Mouse (Mus musculus): ENCODE measurements at regions not wholly inside any gene's neighbourhood (a gene's known extent, or its start where the extent isn't known, plus 50 kb on each side); places are given as distances from the start of the nearest gene placed in this dataset.

DNA sequence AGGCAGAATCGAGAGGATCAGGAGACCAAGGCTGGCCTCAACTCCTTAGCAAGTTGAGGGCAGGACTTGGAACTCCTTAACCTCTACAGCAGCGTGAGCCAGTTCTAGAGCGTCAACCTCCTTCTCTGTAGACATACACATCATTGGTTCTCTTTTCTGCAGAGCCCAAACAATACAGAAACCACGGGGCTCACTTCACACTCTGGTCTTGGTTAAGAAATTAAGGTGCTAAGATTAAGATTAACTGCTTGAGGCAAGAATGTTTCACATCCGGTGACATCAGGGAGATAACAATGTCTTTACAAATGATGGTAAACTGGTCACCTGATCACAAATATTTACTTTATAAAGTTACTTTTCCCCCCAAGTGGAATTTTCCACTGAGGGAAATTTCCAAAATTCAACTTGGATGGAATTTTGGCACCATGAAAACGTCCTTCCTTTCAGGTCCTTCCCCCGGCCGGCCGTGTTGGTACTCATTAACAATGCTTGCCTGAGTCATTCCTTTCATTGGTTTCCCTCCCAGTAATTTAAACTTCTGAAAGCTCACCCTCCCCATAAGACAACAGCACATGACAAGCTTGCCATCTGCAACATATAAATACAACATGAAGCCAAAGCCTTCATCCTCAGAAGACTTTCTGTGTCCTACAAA is 77.3 kb upstream of the Kdm7a start:
- no peaks in the 10 kb centered on the region for H3K27me3 ChIP-seq
- H3K4me3 ChIP-seq (replicated peaks), result no peak overlapping the region
- no peaks in the 10 kb centered on the region for H3K9me3 ChIP-seq
- 86% methylated on average over 9 of the region's 9 CpGs for WGBS
- no peak overlapping the region for H3K9ac ChIP-seq (replicated peaks)
- no peak overlapping the region for H3K4me2 ChIP-seq (replicated peaks)
- 0 out of 2 replicates have a peak, but pooled peaks cover 8% of the 10 kb centered on the region for H3K4me1 ChIP-seq (replicated peaks)
- no peak overlapping the region for H3K27ac ChIP-seq
- no peaks in the 10 kb centered on the region for H3K36me3 ChIP-seq
- ATAC-seq, result no peak

DNA sequence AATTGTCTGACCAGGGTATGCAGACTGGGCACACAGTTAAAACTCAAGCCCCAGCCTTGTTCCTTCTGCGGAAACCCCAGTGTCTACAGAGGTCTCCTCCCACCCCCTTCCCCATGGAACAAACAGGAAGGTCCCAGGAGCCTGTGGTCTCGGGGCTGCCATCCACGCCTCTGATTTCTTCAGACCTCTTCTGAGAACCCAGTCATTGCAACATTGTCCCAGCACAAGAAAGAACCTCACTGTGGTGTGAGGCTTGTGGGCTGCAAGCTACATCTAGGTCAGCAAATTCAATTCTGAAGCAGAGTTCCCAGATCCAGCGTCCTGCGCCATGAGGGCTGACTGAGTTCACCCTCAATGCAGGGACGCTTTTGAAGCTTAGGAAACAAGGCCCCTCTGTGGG is 71.7 kb upstream of the Kdm7a start:
- H3K9ac ChIP-seq (replicated peaks), result no peak overlapping the region
- no peaks in the 10 kb centered on the region for H3K4me1 ChIP-seq (replicated peaks)
- no peaks in the 10 kb centered on the region for H3K36me3 ChIP-seq
- H3K9me3 ChIP-seq, result no peaks in the 10 kb centered on the region
- 94% methylated on average over 6 of the region's 6 CpGs for WGBS
- no peak overlapping the region for H3K4me2 ChIP-seq (replicated peaks)
- no peak overlapping the region for H3K4me3 ChIP-seq (replicated peaks)
- no peak for ATAC-seq
- H3K27me3 ChIP-seq, result no peaks in the 10 kb centered on the region
- no peak overlapping the region for H3K27ac ChIP-seq

DNA sequence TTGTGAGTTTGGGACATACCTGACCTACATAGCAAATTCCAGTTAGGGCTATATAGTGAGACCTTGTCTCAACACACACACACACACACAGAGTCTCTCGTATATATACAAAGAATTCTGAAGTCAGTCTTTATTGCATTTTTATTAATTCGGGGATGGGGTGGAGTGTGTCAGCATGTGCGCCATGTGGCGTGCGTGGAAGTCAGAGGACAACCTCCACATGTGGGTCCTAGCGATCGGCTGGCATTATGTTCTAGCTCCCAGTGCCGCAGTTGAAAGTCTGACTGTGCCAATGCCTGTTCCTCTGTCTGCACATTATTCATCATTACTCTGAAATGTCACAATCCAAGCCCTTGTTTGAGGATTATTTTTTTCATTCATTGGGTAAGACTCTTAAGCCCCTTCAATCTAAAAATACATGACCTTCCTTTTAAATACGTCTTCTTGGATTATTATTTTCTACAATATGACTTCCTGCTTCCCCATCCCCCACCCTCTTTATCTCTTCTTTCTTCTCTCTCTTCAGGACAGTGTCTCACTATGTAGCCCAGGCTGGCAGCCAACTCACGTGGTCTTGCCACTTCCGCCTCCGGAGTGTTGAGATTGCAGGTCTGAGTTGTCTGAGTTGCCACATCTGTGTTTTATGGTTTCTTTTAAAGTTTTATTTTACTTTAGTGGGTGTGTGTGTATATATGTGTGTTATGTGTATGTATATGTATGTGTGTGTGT is 68.3 kb upstream of the Kdm7a start:
- Histone ChIP-seq H3K9me3 (no peaks in the 10 kb centered on the region), H3K27me3 (no peaks in the 10 kb centered on the region), H3K36me3 (no peaks in the 10 kb centered on the region), H3K27ac (no peak overlapping the region), H3K4me3 (replicated peaks) (no peak overlapping the region), H3K9ac (replicated peaks) (no peak overlapping the region), H3K4me2 (replicated peaks) (no peak overlapping the region), H3K4me1 (replicated peaks) (no peaks in the 10 kb centered on the region)
- 91% methylated on average over 12 of the region's 12 CpGs for WGBS
- ATAC-seq, result no peak

DNA sequence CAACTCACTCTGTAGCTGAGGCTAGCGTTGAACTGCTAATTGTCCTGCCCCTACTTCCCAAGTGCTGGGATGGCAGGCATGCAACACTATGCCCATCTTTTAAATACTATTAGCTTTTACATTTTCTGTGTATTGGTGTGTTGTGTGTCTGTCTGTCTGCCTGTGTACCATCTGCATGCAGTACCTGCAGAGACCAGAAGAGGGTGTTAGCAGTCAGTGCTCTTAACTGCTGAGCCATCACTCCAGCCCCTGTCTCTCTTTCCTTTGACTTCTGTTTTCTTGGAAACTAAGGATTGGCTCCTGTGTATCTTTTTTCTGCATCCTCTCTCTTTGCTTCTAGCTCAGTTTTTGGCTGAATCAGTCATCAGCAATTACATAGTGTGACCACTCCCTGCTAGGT is 66.8 kb upstream of the Kdm7a start:
- no peak overlapping the region for H3K4me3 ChIP-seq (replicated peaks)
- H3K4me1 ChIP-seq (replicated peaks), result no peaks in the 10 kb centered on the region
- no peaks in the 10 kb centered on the region for H3K36me3 ChIP-seq
- no peaks in the 10 kb centered on the region for H3K9me3 ChIP-seq
- no peaks in the 10 kb centered on the region for H3K27me3 ChIP-seq
- H3K27ac ChIP-seq, result no peak overlapping the region
- H3K9ac ChIP-seq (replicated peaks), result no peak overlapping the region
- WGBS, result 90% methylated on average over 1 of the region's 1 CpGs
- no peak overlapping the region for H3K4me2 ChIP-seq (replicated peaks)
- ATAC-seq, result no peak

DNA sequence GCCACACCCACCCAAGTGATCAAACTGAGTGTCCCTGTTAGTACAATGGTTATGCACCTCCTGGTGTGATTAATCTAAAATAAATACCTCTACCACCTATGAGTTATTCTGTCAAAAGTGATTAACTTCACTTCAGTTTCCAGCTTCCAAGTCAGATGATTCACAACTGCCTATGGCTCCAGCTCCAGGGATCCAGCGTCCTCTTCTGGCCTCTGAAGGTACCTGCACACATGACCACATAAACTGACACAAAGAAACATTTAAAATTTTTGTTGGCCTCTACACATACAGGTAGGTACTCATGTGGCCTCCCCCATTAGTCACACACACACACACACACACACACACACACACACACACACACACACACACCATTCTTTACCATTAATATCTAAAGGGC is 63.9 kb upstream of the Kdm7a start:
- no peak overlapping the region for H3K27ac ChIP-seq
- WGBS, result 78% methylated on average over 1 of the region's 1 CpGs
- H3K4me3 ChIP-seq (replicated peaks), result no peak overlapping the region
- H3K9ac ChIP-seq (replicated peaks), result no peak overlapping the region
- no peaks in the 10 kb centered on the region for H3K9me3 ChIP-seq
- no peak for ATAC-seq
- no peaks in the 10 kb centered on the region for H3K36me3 ChIP-seq
- H3K4me1 ChIP-seq (replicated peaks), result no peaks in the 10 kb centered on the region
- no peak overlapping the region for H3K4me2 ChIP-seq (replicated peaks)
- H3K27me3 ChIP-seq, result no peaks in the 10 kb centered on the region

DNA sequence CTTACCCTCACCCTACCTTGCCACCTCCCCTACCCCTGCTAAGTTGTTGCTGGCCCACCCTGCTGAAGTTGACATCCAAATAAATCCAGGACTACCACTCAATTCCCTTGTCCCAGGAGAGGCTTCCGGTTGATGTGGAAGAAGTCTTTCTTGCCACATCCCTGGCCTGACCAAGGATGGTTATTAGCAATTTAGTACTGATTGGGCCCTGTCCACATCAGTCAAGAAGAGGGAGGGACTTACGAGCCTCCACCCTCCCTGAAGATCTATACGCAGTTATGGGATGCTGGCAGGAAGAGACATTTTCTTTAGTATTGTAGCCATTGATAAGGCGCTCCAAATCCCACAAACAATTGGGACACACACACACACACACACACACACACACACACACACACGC is 63.1 kb upstream of the Kdm7a start:
- no peak overlapping the region for H3K27ac ChIP-seq
- no peak overlapping the region for H3K4me3 ChIP-seq (replicated peaks)
- no peaks in the 10 kb centered on the region for H3K27me3 ChIP-seq
- no peak overlapping the region for H3K9ac ChIP-seq (replicated peaks)
- no peaks in the 10 kb centered on the region for H3K4me1 ChIP-seq (replicated peaks)
- WGBS, result 60% methylated on average over 5 of the region's 5 CpGs
- no peak for ATAC-seq
- H3K4me2 ChIP-seq (replicated peaks), result no peak overlapping the region
- H3K36me3 ChIP-seq, result no peaks in the 10 kb centered on the region
- no peaks in the 10 kb centered on the region for H3K9me3 ChIP-seq

DNA sequence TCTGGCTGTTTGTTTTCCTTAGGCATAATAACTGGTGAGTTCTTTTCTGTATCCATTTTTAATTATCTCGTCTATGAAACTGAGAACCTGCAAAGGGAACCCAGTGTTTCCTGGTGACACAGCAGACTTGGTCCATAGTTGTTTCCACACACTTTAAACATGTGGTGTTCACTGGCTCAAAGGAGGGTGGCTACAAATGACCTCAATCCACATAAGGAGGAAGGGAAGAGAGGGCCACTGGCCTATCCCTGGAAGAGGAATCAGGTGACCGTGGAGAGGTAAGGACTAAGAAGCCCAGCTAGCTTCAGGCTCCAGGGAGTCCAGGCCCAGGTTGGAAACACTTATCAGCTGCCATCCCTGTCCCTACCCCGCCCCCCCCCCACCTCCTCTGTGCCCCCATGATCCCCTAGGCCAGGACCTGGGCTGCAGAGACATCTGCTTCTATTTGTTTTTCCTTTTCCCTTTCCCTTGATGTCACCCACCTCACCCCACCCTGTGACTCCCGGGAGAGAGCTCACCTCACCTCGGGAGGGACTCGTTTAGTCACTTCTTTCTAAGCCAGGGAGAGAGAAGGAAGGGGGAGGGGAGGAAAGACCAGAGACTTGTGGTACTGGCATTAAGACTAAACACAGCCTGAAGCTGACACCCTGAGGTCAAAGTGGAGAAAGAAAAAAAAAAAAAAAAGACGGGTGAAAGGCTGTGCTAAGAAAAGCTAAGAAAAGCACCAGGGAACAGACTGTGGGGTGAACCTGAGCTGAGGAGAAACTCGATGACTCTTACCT is 62.2 kb upstream of the Kdm7a start:
- WGBS, result 23% methylated on average over 8 of the region's 8 CpGs
- H3K9me3 ChIP-seq, result no peaks in the 10 kb centered on the region
- no peak overlapping the region for H3K27ac ChIP-seq
- H3K27me3 ChIP-seq, result no peaks in the 10 kb centered on the region
- no peaks in the 10 kb centered on the region for H3K4me1 ChIP-seq (replicated peaks)
- no peak for ATAC-seq
- H3K4me2 ChIP-seq (replicated peaks), result no peak overlapping the region
- H3K9ac ChIP-seq (replicated peaks), result no peak overlapping the region
- no peak overlapping the region for H3K4me3 ChIP-seq (replicated peaks)
- H3K36me3 ChIP-seq, result no peaks in the 10 kb centered on the region

DNA sequence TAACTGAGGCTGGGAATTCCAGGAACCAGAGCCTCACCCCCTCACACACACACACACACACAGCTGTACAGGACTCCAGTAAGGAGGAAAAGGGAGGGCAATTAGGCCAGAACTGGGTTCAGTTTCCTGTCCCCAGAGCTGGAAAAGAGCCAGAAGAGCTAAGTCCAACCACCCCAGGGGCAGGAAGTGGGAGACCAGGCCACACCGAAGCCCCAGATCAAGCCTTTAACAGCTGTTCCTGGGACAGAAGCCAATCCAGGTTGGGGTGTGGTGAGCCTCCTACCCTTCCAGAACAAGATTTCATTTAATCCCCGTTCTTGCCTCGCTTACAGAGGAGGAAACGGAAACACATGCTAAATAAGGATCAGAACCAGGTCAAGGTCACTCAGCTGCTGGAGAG is 58.1 kb upstream of the Kdm7a start:
- Histone ChIP-seq H3K27ac (no peak overlapping the region), H3K9me3 (no peaks in the 10 kb centered on the region), H3K4me1 (replicated peaks) (no peaks in the 10 kb centered on the region), H3K9ac (replicated peaks) (no peak overlapping the region), H3K27me3 (no peaks in the 10 kb centered on the region), H3K4me2 (replicated peaks) (no peak overlapping the region), H3K36me3 (no peaks in the 10 kb centered on the region), H3K4me3 (replicated peaks) (no peak overlapping the region)
- ATAC-seq, result no peak
- WGBS, result 80% methylated on average over 4 of the region's 4 CpGs

DNA sequence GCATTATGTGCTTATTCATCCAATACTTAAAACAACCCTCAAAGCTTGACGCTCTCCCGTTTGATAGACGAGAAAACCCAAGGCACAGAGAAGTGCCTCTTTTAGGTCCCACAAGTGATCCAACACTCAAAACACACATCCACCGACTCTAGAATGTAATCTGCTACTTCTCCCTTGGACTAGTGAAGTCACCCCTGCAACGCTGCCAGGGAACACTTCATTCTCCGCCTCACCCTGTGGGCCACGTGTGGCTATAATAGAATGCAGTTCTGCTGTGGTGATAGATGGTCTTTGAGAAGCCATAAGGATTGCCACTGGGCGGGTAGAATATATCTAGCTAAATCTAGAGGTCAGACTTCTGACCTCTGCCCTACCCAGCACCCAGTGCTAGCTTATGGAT is 57.0 kb upstream of the Kdm7a start:
- no peak overlapping the region for H3K9ac ChIP-seq (replicated peaks)
- no peaks in the 10 kb centered on the region for H3K4me1 ChIP-seq (replicated peaks)
- no peak overlapping the region for H3K27ac ChIP-seq
- H3K27me3 ChIP-seq, result peaks cover 9% of the 10 kb centered on the region; the same call in 1 of the 2 replicates
- WGBS, result 76% methylated on average over 8 of the region's 8 CpGs
- H3K4me3 ChIP-seq (replicated peaks), result no peak overlapping the region
- no peak overlapping the region for H3K4me2 ChIP-seq (replicated peaks)
- H3K36me3 ChIP-seq, result no peaks in the 10 kb centered on the region
- no peaks in the 10 kb centered on the region for H3K9me3 ChIP-seq
- ATAC-seq, result no peak

DNA sequence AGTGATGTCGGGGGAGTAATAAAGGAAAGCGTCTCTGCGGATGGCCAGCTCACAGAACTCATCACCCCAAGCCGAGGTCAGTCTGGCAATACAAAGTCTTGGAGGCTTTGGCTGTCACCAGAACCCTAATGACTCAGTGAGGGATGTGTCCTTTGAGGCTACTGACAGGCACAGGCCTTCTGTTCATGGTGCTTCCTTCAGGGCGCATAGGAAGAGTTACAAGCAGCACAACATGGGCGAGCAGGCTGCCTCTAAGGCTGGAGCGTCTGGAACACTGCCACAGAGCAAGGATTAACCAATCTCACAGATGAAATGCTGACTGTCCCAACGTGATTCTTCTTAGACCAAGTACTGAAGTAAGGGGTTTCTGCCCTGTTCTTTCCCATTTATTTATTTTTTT is 55.4 kb upstream of the Kdm7a start:
- no peak for ATAC-seq
- WGBS, result 82% methylated on average over 8 of the region's 8 CpGs

DNA sequence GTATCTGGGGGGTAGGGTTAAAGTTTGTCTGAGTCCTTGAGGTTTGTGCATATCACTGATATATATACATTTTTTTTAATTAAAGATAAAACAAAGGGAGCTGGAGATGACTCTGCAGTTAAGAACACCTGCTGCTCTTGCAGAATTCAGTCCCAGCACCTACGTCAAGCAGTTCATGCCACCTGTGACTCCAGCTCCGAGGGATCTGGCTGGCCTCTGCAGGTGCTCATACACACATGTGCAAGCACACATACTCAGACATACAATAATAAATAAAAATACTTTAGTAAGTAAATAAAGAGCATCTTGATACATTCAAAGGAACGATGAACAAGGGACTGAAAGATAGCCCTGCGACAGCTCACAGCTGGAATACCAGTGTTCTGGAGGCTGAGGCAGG is 53.9 kb upstream of the Kdm7a start:
- no peak for ATAC-seq
- H3K9me3 ChIP-seq, result no peaks in the 10 kb centered on the region
- peaks cover 16% of the 10 kb centered on the region; the same call in 1 of the 2 replicates for H3K27me3 ChIP-seq
- peaks cover 21% of the 10 kb centered on the region for H3K4me1 ChIP-seq (replicated peaks)
- WGBS, result 95% methylated on average over 4 of the region's 4 CpGs
- no peak overlapping the region for H3K9ac ChIP-seq (replicated peaks)
- H3K27ac ChIP-seq, result no peak overlapping the region
- H3K36me3 ChIP-seq, result no peaks in the 10 kb centered on the region
- H3K4me3 ChIP-seq (replicated peaks), result no peak overlapping the region
- H3K4me2 ChIP-seq (replicated peaks), result no peak overlapping the region

More for the DNA sequence above, 55.4 kb upstream of the Kdm7a start:
- Histone ChIP-seq H3K36me3 (no peaks in the 10 kb centered on the region), H3K9ac (replicated peaks) (no peak overlapping the region), H3K4me1 (replicated peaks) (peaks cover 13% of the 10 kb centered on the region), H3K27me3 (peaks cover 11% of the 10 kb centered on the region; the same call in 1 of the 2 replicates), H3K4me2 (replicated peaks) (no peak overlapping the region), H3K27ac (no peak overlapping the region), H3K9me3 (no peaks in the 10 kb centered on the region), H3K4me3 (replicated peaks) (no peak overlapping the region)

DNA sequence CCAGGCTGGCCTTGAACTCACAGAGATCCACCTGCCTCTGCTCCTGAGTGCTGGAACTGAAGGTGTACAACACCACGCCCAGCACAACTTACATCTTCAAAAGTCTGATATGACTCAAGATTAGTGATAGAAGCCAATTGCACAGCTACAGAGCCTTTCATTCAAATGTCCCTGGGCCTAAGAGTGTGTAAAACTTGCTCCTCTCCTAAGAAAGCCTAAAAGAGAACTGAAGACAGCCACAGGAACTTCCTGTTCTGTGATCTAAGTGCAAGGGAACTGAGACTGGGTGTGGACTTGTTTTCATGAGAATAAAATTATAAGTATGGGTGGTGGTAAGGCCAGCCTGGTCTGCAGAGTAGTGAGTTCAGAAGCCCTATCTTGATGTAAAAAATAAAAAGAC is 52.5 kb upstream of the Kdm7a start:
- no peaks in the 10 kb centered on the region for H3K9me3 ChIP-seq
- WGBS, result 100% methylated on average over 1 of the region's 1 CpGs
- no peak overlapping the region for H3K4me2 ChIP-seq (replicated peaks)
- H3K27me3 ChIP-seq, result peaks cover 19% of the 10 kb centered on the region
- no peak overlapping the region for H3K27ac ChIP-seq
- H3K4me3 ChIP-seq (replicated peaks), result no peak overlapping the region
- peaks cover 24% of the 10 kb centered on the region for H3K4me1 ChIP-seq (replicated peaks)
- no peak for ATAC-seq
- no peaks in the 10 kb centered on the region for H3K36me3 ChIP-seq
- H3K9ac ChIP-seq (replicated peaks), result no peak overlapping the region
